Mouse (Mus musculus) left cerebral cortex, adult 11 months (tissue): ENCODE results near the gene Fmo5.
A peak's percentile ranks its signal among the peaks of the same experiment; 100 is the strongest.

Experiments used
- DNase-seq: peaks from one replicate; pipeline ENCODE4 v3.0.0; 2022; ENCODE audit warnings: low spot score

The Fmo5 gene

DNA sequence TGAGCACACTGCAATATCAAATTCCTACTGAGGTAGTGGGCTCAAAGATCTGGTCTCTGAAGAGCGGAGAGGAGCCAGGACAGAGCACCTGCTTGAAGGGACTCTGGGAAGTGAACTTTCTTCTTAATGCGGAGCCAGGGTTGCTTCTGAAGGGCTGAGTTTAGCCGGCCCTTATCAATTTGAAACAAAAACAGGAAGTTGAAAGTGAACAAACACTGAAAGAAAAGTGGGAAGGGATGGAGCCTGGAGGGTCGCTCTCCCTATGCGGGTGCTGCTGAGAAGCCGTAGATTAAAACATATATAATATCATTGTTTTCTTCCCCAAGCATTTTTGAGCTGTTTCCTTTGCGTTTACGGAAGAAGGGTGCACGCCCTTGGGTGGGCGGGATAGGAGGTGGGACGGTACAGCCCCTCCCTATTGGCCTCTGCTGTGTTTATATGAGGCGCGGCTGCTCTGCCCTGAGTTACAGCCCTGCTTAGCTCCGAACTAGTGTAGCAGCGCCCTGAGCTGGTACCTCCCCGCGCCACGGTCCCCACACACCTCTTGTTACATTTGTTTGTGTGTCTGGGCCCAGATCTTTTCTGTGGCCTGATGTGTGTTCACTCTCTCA is at the start of gene Fmo5:
Gene Fmo5 (plus strand): TSS at position 414 of the 611 bp plus-strand sequence.
- no peak for DNase-seq

DNA sequence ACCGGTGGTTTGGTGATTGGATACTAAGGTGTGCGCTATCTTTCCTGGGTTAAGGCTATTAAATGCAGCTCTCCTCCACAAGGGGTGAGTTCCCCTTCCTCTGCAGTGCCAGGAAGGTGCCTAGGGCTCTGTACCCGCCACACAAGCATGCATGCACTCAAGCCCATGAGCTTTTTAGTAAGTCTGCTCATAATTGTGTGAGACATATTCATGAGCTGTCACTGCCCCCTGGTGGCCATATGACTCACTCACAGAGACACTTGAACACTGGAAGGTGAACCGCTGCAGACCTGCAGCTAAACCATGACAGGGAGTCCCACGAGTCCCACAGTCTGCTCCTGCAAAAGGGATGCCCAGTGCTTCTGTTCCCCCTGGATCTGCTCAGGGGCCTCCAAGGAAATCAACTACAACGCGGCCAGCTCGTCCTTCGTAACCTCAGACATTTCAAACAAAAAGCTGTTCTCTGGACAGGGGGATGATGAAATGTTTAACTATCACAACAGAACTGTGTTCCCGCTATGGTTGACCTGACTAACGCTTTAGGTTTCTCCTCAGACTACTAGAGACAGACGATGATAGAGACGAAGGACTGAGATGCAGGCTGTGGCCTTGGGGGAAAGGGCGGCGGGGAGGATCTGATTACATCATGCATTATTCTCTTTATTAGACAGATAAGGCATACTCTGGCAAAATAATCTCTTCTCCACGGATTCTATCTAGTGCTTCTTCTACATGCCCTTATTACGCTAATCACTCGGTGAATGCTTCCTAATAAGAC is 43.0 kb upstream of the Fmo5 start:
- peak; percentile 59 for DNase-seq

DNA sequence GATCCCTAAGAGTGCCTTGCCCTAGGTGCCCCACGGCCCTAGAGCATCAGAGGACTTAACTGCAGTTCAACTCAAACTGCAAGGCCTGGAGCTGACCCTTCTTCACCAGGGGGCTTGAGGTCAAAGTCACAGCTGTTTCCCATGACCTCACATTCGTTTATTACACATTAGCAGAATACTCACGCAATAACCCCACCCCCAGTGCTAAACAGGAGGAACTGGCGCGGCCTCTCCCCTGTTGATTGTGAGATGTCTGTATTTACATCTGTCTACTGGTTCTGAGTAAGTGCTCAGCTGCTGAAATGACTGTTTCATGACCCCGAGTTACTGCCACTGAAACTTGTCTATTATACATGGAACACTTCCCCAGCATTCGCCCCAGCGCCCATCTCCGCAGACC is 40.9 kb upstream of the Fmo5 start:
- no peak for DNase-seq

DNA sequence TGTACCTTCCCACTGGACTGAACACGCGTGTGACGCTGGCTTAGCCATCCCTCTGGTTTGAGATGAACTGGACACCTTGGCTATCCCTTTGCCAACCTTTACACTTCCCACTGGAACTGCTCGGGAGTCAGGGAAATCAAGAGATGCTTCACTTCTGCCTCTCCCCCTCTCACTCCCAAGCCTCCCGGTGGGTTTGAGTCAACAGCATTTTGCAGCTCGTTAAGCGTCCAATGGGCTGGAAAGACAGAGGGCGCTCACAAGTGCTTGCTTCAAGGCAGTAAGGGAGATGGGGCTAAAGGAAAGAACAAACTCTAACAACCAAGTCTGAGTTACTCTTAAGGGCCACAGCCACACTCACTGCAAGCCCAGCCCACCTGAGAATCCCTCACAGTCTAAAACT is 37.9 kb upstream of the Fmo5 start:
- no peak for DNase-seq

DNA sequence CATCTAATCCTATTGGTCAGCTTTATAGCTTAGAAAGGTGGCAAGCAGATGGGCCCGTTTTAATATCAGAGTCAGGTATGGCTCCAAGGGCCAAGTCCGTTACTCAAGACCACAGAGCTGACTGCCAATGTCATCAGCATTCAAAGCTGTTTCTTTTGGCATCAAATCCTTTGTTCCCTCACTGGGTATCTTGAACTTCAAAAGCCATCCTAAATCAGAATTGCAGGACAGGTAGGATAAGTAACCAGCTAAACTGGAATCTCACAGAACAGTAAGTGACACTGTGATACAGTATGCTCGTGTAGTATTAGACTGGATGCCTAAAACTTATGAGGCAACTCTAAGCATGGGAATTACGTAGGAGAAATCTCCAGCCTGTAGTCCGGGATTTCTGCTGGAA is 35.5 kb upstream of the Fmo5 start:
- DNase-seq = no peak

DNA sequence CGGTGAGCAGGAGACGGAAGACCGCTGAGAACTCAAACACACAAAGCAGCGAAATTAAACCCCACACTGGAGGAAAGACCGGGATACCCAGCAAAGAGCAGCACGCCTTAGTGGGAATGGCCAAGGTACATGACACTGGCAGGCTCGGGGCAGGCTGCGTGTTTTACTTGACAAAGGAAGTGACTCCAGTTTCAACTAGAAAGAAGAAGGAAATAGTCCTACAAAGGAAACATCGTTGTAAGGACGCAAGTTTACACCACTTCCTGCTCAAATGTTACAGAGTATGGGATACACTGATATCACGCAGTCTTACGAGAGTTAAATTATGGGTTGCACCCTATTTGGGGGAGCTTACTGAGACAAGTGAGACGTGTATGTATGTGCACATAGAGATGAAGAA is 34.5 kb upstream of the Fmo5 start:
- no peak for DNase-seq

DNA sequence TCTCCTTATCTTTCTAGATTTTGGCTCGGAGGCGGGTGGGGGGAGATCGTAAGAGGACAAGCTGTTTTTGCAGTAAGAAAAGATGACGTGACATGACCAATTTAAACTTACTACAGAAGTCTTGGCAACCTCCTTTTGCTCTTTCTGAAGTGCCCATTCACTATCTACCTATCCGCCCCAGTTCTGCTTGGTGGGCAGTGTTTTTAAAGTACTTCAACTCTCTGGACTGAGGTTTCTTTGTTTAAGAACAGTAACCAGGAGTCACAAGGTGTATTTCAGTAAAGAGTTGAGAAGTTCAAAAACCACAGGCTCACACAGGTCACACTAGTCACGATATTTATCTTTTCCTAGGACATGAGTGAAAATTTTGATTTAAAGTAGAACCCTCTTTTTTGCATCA is 33.5 kb upstream of the Fmo5 start:
- no peak for DNase-seq

DNA sequence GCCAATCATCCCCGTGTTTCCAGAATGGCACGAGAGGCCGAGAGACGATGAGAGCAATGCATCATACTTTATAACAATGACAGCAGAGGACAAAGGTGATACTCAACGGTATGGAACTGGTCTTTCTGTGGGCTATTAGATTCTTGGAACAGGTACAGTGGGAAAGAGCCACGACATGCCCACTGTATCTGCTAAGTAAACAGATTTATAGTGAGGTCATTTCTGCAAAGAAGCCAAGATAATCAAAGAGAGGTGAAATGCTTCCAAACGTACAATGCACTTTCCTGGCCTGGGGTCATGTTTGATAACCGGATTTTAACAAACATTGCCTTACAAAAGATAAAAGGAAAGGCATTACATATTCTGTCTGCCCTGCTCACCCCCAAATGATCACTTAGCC is 31.8 kb upstream of the Fmo5 start:
- no peak for DNase-seq

DNA sequence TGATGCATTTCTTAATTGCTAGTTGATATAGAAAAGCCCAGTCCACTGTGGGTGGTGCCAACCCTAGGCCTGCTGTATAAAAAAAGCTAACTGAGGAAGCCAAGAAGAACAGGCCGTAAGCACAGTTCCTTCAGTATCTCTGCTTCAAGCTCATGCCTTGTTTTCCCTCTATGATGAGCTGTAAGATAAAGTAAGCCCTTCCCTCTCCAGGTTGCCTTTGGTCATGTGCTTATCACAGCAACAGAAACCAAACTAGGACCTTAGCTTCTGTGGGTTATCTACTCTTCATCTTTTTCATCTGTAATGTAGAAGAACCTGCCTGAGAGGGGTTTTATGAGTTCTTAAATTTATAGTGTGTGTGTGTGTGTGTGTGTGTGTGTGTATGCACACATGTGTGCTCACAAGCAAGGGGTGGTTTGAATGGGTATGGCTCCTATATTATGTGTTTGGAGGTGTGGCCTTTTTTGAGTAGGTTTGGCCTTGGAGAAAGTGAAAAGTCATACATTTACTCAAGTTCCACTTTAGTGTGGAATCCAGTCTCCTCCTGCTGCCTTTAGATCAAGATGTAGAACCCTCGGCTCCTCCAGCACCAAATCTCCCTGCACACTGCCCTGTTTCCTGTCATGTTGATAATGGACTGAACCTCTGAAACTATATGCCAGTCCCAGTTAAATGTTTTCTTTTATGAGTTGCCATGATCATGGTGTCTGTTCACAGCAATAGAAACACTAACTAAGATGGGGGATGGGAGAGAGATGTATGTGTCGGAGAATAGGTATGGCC is 28.4 kb upstream of the Fmo5 start:
- no peak for DNase-seq

DNA sequence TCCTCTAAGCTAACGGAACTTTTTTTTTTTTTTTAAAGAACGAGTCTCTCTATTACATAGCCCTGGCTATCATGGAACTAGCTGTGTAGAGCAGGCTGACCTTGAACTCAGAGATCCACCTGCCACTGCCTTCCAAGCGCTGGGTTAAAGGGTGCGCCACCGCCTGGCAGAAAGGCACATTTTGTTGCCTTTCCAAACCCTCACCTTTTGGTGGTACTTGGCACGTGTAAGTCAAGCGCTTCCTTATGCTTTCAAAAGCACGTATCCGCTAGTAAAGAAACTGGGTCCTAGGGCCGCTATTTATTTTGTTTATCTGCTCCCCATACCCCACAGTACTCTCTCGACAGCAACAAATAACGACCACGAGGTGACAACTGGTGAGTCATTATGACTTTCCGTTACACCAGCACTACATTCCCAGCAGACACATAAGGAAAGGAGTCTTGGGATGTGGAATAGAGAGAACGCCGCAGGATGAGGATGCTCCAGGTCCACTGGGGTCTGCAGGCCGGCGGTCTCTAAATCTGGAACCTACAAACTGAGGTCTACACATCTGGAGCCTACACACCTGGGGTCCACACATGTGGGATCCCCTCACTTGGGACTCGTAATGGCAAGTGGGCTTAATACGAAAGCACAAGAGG is 19.3 kb upstream of the Fmo5 start:
- DNase-seq = no peak

DNA sequence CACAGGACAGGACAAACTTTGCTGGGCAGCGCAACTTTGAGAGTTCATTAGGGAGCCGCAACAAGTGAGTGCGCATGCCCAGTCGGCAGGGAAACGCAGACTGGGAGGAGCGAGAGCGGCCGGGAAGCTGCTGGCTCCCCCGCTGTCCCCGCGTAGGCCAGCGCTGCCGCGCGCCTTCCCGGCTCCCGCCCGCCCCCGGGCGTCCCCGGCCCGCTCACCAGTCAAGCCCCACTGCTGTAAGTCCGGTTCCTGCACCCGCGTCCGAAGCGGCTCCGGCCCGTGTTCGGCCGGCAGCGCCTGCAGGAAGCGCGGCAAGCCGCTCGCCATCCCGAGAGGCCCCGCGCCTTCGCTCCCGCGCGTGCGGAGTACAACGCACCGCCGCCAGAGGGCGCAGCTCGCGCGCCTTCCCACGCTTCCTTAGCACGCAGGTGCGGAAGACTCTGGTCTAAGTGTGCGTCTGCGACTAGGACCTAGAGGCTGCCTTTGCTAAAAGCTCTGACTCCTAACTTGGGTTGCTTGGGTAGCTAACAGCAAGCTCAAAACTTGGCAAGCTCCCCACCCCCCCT is 18.7 kb upstream of the Fmo5 start, which contains the start of gene Chd1l:
Gene Chd1l (minus strand): TSS at position 359 of the 566 bp plus-strand sequence.
- DNase-seq = peak; percentile 77

DNA sequence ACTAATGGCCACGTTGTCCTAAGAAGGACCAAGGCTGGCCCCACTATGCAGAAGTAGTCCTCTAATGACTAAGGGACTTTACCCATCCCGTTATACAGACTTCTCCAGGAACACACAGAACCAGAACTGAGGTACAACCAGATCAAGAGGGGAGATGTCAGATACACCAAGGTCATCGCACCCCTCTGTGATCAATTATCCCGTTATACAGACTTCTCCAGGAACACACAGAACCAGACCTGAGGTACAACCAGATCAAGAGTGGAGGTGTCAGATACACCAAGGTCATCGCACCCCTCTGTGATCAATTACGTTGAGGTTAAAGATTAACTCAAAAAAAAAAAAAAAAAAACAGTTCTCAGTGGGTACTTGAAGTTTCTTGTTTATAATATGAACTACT is 17.6 kb upstream of the Fmo5 start:
- no peak for DNase-seq

DNA sequence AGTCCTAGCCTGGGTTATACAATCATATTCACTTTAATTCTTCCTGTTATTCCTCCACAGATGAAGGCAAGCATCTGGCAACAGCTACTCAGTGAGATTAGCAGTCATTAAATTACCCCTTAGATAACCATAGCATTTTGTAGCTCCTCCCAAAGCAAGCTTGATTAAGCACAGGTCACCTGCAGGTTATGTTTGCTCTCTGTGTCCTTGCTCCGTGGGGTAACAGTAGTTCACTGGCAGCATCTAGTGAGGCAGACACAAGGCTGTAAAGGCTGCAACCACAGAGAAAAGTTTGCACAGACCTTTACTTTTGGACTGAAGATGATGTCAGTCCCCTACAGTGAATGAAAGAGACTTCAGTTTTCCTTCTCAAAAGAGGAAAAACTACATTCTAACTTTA is 13.4 kb upstream of the Fmo5 start:
- DNase-seq = no peak

DNA sequence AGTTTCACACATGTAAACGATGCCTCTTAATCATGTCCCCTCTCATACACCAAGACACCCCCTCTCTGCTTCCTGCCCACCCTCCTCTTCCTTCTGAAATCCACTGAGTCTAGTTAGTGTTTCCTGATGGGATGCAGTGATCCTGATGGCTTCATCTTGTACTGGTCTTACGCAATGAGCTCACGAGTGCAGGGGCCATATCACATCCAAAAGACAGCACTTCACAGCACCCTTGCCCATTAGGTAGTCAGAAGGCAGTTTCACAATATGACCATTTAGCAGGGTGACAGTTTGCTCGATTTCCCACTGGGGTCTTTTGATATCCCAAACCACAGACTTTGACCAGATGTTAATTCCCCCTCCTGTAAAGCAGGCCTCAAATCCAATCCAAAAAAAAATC is 12.7 kb upstream of the Fmo5 start:
- DNase-seq = no peak

DNA sequence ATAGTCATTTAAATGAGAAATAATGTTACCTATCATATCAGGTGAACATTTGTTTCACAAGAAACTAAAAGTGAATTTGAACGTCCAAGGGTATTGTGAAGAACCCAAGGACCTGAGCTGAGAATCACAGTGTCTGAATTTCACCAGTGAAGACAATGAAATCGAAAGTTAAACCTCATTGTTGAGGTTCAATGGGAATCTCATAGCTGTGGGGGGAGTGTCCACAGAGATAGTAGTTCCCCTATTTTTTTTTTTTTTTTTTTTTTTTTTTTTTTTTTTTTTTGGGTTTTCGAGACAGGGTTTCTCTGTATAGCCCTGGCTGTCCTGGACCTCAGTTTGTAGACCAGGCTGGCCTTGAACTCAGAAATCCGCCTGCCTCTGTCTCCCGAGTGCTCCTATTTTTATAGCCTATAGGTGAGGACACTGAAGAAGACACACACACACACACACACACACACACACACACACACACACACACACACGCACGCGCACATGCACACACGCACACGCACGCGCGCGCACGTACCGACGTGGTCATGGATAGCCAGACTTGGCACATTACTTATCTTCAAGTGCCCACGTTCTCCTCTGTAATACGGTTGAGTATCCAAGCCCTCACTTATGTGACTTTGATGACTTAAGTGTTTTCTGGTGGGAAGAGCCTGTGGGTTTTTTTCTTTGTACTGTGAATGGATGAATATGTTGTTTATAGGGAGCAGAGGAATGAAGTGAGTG is 11.3 kb upstream of the Fmo5 start:
- DNase-seq = no peak

DNA sequence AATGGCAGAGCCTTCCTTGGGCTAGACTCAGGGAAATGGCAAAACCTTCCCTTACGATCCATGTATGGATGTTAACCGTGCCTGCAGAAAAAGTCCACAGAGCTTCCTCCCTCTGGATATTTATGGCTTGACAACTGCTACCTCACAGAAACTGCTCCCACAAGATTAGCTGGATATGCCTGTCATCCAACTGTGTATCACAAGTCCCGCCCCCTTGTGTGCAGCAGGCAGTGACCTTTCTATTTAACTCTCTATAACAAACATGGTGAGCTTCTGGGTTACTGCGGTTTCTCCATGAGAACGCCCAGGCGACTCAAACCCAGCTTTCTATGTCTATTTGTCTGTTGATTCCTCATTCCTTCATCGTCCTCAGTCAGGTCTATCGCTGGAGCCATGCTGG is 10.7 kb upstream of the Fmo5 start:
- DNase-seq = no peak

DNA sequence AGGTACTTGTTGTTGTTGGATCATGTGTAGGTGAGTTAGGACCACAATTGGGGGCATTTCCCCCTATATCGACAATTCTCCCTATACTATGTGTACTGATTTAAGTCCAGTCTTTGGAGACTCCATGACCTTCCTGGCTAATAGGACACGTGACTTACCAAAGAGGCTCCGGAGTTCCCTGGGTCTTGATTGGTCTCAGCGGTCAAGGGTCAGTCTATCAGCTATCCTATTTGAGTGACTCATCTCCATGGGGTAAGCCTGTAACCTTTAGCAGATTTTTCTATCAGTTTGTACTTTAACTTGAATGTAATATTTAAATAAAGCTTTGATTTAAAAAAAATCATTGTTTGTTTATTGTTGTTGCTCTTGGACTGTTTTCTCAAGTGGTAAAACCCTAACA is 7.9 kb upstream of the Fmo5 start:
- DNase-seq = no peak

DNA sequence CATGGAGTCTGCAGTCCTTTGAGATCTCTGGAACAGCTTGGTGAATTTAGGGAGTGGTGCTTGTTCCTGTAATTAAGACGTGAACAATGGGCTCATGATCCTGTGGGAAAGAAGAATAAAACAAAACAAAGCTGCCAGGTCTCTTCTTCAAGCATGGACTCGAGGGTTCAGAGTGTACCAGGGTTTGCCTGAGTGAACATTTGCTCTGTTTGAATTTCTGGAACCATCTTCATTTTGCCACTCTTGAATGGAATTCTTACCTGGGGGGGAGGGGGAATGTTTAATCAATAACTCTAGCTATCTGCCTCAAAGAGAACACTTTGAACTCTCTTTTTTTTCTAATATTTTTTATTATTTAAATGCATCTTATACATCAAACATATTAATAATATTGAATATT is 4.0 kb upstream of the Fmo5 start:
- no peak for DNase-seq

DNA sequence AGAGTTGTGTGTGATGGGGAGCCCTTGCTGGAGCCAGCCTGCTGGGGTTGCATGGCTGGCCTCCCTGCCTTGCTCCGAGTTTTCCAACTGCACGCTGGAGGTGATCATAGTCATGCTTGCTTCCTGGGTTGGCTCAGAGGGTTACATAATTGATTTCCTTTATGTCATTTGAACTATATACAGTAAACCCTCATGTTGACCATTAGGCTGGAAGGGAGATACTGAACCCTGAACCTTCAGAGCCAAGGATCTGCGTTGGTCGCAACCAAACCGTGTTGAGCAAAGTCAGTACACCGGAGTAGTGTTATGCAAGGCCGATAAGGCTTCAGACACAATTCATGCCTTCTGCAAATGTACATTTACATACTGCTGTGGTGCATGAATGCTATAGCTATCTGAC is 711 bp upstream of the Fmo5 start:
- no peak for DNase-seq

DNA sequence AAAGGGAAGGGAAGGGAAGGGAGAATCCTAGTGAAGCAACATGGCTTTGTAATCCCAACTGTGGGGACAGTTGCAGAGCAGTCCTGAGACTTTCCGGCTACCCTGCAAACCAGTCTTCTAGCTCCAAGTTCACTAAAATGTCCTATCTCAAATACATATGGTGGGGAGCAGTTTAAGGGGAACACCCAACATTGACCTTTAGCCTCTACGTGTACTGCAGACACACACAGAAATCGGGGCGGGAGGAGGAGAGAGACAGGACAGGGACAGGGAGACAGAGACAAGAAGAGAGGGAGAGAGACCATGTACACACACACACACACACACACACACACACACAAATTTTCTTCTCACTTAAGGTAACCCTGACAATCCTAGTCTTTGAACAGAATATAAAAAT is 1.3 kb downstream of the Fmo5 start:
- DNase-seq = no peak

DNA sequence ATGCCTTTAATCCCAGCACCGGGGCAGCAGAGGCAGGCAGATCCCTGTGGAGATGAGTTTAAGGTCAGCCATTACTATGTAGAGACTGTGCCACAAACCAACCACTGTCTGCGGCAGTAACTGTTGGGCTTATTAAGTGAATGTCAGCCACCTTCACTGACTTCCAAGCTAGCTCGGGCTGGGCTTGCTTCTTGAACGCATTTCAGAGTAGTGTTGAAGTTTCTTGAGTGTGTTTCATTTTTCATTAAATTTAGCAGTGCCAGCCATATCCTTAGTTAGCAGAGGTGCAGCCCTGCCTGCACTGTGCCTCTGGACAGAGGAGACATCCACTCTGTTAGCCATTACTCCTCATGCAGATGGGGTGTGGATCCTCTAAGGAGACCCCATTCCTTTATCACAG is 2.1 kb downstream of the Fmo5 start:
- DNase-seq = no peak
